Mouse (Mus musculus): ENCODE measurements around the gene Ccdc107. TPM values are rescaled to one million over a fixed set of nuclear protein-coding genes. Genes with fewer than 3 reads are reported as not detected.
A peak's percentile ranks its signal among the peaks of the same experiment; 100 is the strongest.
"Not testable (repeated sequence)": the region's sequence is repeated elsewhere in the genome, so short reads cannot be mapped to it uniquely, and the experiment has no call there.

The Ccdc107 gene
- total RNA-seq, 2 experiments from 2014 or later = 25.7 to 25.9 TPM

- intact Hi-C loops (cut with DNase I; ENCODE audit: low total_unique reads) = loop anchor here (5.0 kb wide), 1 partner anchor 45 kb away; no protein-coding TSS in a partner anchor
Measured at GRCm38 (mm10) chr4:43481894-43482456, 10.7 kb upstream of the Ccdc107 start.

GRCm38 (mm10) chr4:43482591-43482990 lies 10.1 kb upstream of the Ccdc107 start:
- intact Hi-C loops (cut with DNase I; ENCODE audit: low total_unique reads) = loop anchor here (5.0 kb wide), 1 partner anchor 45 kb away; no protein-coding TSS in a partner anchor
- DNase-seq = peak; percentile 46

More at GRCm38 (mm10) chr4:43481894-43482456, 10.7 kb upstream of the Ccdc107 start:
- DNase-seq = no peak

- intact Hi-C loops (cut with DNase I; ENCODE audit: low total_unique reads) = loop anchor here (5.0 kb wide), 1 partner anchor 46 kb away; no protein-coding TSS in a partner anchor
- DNase-seq = no peak
Measured at GRCm38 (mm10) chr4:43483535-43484091, 9.1 kb upstream of the Ccdc107 start, which contains the start of gene Sit1. Sit1 (minus strand) TSS chr4:43483734.

GRCm38 (mm10) chr4:43485666-43486065 lies 7.0 kb upstream of the Ccdc107 start:
- intact Hi-C loops (cut with DNase I; ENCODE audit: low total_unique reads); DNase-seq: not testable (repeated sequence)

GRCm38 (mm10) chr4:43489611-43490010 lies 3.1 kb upstream of the Ccdc107 start:
- no peak for DNase-seq
- intact Hi-C loops (cut with DNase I; ENCODE audit: low total_unique reads) = no loop called here

GRCm38 (mm10) chr4:43490801-43491200 lies 1.9 kb upstream of the Ccdc107 start:
- intact Hi-C loops (cut with DNase I; ENCODE audit: low total_unique reads) = no loop called here
- DNase-seq = no peak

GRCm38 (mm10) chr4:43492101-43492820 lies 439 bp upstream of the Ccdc107 start:
- intact Hi-C loops (cut with DNase I; ENCODE audit: low total_unique reads) = no loop called here
- no peak for DNase-seq

GRCm38 (mm10) chr4:43493186-43493845 lies 616 bp downstream of the Ccdc107 start:
- intact Hi-C loops (cut with DNase I; ENCODE audit: low total_unique reads) = no loop called here
- peak; percentile 94 for DNase-seq

GRCm38 (mm10) chr4:43493846-43494240 lies 1.1 kb downstream of the Ccdc107 start:
- no peak for DNase-seq
- intact Hi-C loops (cut with DNase I; ENCODE audit: low total_unique reads) = no loop called here

GRCm38 (mm10) chr4:43496587-43496986 lies 3.9 kb downstream of the Ccdc107 start:
- intact Hi-C loops (cut with DNase I; ENCODE audit: low total_unique reads) = no loop called here
- DNase-seq = no peak

GRCm38 (mm10) chr4:43497405-43497804 lies 4.7 kb downstream of the Ccdc107 start:
- DNase-seq = no peak
- intact Hi-C loops (cut with DNase I; ENCODE audit: low total_unique reads) = no loop called here

- no peak for DNase-seq
- intact Hi-C loops (cut with DNase I; ENCODE audit: low total_unique reads) = no loop called here
Measured at GRCm38 (mm10) chr4:43497946-43498345, 5.2 kb downstream of the Ccdc107 start.

GRCm38 (mm10) chr4:43498983-43499382 lies 6.3 kb downstream of the Ccdc107 start:
- intact Hi-C loops (cut with DNase I; ENCODE audit: low total_unique reads) = no loop called here
- no peak for DNase-seq

- DNase-seq = peak; percentile 85
- intact Hi-C loops (cut with DNase I; ENCODE audit: low total_unique reads) = no loop called here
Measured at GRCm38 (mm10) chr4:43499407-43500333, 7.0 kb downstream of the Ccdc107 start, which contains the start of gene Arhgef39. Arhgef39 (minus strand) TSS chr4:43499695.

GRCm38 (mm10) chr4:43503041-43503440 lies 10.3 kb downstream of the Ccdc107 start:
- no peak for DNase-seq
- intact Hi-C loops (cut with DNase I; ENCODE audit: low total_unique reads) = no loop called here

- intact Hi-C loops (cut with DNase I; ENCODE audit: low total_unique reads) = no loop called here
- DNase-seq = no peak
Measured at GRCm38 (mm10) chr4:43503506-43503905, 10.8 kb downstream of the Ccdc107 start.

- intact Hi-C loops (cut with DNase I; ENCODE audit: low total_unique reads) = no loop called here
- no peak for DNase-seq
Measured at GRCm38 (mm10) chr4:43504269-43504668, 11.6 kb downstream of the Ccdc107 start.

- no peak for DNase-seq
- intact Hi-C loops (cut with DNase I; ENCODE audit: low total_unique reads) = no loop called here
Measured at GRCm38 (mm10) chr4:43506074-43506473, 13.4 kb downstream of the Ccdc107 start.

Measured in gastrocnemius, postnatal 14 days (tissue).